Mouse (Mus musculus) neural tube, embryonic 14.5 days (tissue): ENCODE measurements around the gene Pus7. TPM values are rescaled to one million over a fixed set of nuclear protein-coding genes. Genes with fewer than 3 reads are reported as not detected.
A peak's percentile ranks its signal among the peaks of the same experiment; 100 is the strongest.

Experiments used
- ATAC-seq: fragments of 200-750 bp; cut with Nextera tagmentation; 2 replicates; pipeline ENCODE4 v1.8.0; 2017; ENCODE audit warnings: low read depth, mild to moderate bottlenecking, moderate TSS enrichment, moderate library complexity
- H3K27ac ChIP-seq: fragments of 300-500 bp; sonication (generic); 2 replicates; pipeline ENCODE4 v1.5.1; 2014; ENCODE audit warnings: low read depth, mild to moderate bottlenecking, control low read depth, low read length, moderate library complexity, mixed read lengths
- H3K27me3 ChIP-seq: fragments of 300-500 bp; sonication (generic); 2 replicates; pipeline ENCODE4 v1.6.1; 2014; ENCODE audit warnings: low read length; ENCODE audit not compliant: control insufficient read depth, insufficient read depth
- H3K36me3 ChIP-seq: fragments of 300-500 bp; sonication (generic); 2 replicates; pipeline ENCODE4 v1.6.1; 2014; ENCODE audit warnings: low read length, mixed read lengths; ENCODE audit not compliant: control insufficient read depth, insufficient read depth
- H3K4me1 ChIP-seq: fragments of 300-500 bp; sonication (generic); 2 replicates; pipeline ENCODE4 v1.6.1; 2014; ENCODE audit warnings: low read length; ENCODE audit not compliant: control insufficient read depth, insufficient read depth
- H3K4me2 ChIP-seq: fragments of 300-500 bp; sonication (generic); 2 replicates; pipeline ENCODE4 v1.6.1; 2014; ENCODE audit warnings: mild to moderate bottlenecking, low read depth, low read length, control low read depth
- H3K4me3 ChIP-seq: fragments of 300-500 bp; sonication (generic); 2 replicates; pipeline ENCODE4 v1.5.1; 2014; ENCODE audit warnings: low read depth, low read length, control low read depth, mixed read lengths
- H3K9ac ChIP-seq: fragments of 300-500 bp; sonication (generic); replicated peaks from 2 replicates; pipeline ENCODE4 v1.6.1; 2014; ENCODE audit warnings: low read depth, mild to moderate bottlenecking, control low read depth, low read length, mixed read lengths
- H3K9me3 ChIP-seq: fragments of 300-500 bp; sonication (generic); 2 replicates; pipeline ENCODE4 v1.6.1; 2016; ENCODE audit warnings: low read length; ENCODE audit not compliant: control insufficient read depth
- WGBS: fragments of 180-500 bp; shearing (Covaris S2); extraction: QIAGEN DNeasy Blood & Tissue Kit; methylation state at CpG from one replicate; pipeline ENCODE4 v1.1.7; 2014; 5-methylcytosine and 5-hydroxymethylcytosine counted together
- polyA plus RNA-seq: library from polyadenylated mRNA; unstranded; fragments of >200 nt; fragmentation: Nextera tagmentation; extraction: Ambion mirVana; gene quantifications from 2 replicates; pipeline ENCODE4 v1.2.1, GENCODE M21; 2014

Gene Pus7
- polyA plus RNA-seq, 1 experiment from 2014 or later: 19.1 TPM

DNA sequence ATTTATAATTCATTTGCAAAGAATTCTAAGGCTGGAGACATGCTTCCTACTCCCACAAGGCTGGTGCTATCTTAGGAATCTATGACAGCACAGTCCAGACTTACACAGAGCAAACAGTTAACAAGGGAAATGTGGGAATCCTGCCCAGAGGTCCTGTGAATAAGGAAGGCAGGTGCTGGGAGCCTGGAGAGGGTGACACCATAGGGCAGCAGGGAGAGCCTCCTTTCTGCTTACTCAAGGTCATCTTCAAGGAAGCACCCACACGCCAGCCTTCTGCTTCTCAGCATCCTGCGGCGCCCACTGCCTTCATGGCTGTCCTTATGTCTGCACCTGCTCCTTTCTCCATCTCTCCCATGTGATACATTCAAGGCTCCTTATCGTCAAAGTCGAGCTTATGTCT is 19.0 kb downstream of the Pus7 start:
- Histone ChIP-seq H3K36me3 (peaks cover 5% of the 10 kb centered on the region; the same call in 1 of the 2 replicates), H3K27ac (no peak overlapping the region), H3K9ac (no peak overlapping the region), H3K27me3 (no peaks in the 10 kb centered on the region), H3K9me3 (no peaks in the 10 kb centered on the region), H3K4me3 (no peak overlapping the region), H3K4me2 (no peak overlapping the region), H3K4me1 (no peaks in the 10 kb centered on the region)
- no peak for ATAC-seq
- 97% methylated on average over 5 of the region's 5 CpGs for WGBS

- no peak overlapping the region for H3K9ac ChIP-seq
- H3K27me3 ChIP-seq: no peaks in the 10 kb centered on the region
- peaks cover 5% of the 10 kb centered on the region; the same call in 1 of the 2 replicates for H3K36me3 ChIP-seq
- H3K9me3 ChIP-seq: no peaks in the 10 kb centered on the region
- ATAC-seq: no peak
- H3K27ac ChIP-seq: no peak overlapping the region
- no peaks in the 10 kb centered on the region for H3K4me1 ChIP-seq
- 95% methylated on average over 6 of the region's 6 CpGs for WGBS
- no peak overlapping the region for H3K4me2 ChIP-seq
- no peak overlapping the region for H3K4me3 ChIP-seq
These were observed 21.0 kb downstream of the Pus7 start for GRCm38 (mm10) chr5:23762531-23762930.

DNA sequence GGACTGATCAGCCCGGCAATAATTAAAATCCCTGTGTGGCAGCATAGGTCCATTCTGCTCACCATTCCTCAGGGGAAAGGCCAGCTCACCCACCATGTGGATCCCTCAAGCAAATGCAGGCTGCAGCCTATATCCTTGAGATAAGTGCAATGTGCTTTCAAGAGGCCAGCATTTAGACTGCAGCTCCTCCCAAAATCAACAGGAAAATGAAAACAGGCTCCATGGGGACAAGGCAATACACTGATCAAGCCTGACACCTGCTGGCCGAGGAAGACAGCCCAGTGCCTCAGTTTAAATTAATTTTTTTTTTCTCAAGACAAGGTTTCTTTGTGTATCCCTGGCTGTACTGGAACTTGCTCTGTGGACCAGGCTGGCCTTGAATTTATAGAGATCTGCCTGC is 24.9 kb downstream of the Pus7 start:
- no peaks in the 10 kb centered on the region for H3K9me3 ChIP-seq
- H3K27me3 ChIP-seq: no peaks in the 10 kb centered on the region
- H3K27ac ChIP-seq: no peak overlapping the region
- H3K4me3 ChIP-seq: no peak overlapping the region
- ATAC-seq: 0 out of 2 replicates have a peak, but pooled peaks have one; percentile 49
- H3K4me1 ChIP-seq: no peaks in the 10 kb centered on the region
- H3K36me3 ChIP-seq: peaks cover 5% of the 10 kb centered on the region; the same call in 1 of the 2 replicates
- no peak overlapping the region for H3K9ac ChIP-seq
- WGBS: 73% methylated on average over 2 of the region's 2 CpGs
- H3K4me2 ChIP-seq: no peak overlapping the region

- Histone ChIP-seq H3K4me2 (no peak overlapping the region), H3K4me1 (no peaks in the 10 kb centered on the region), H3K27ac (no peak overlapping the region), H3K27me3 (no peaks in the 10 kb centered on the region), H3K9me3 (no peaks in the 10 kb centered on the region), H3K36me3 (peaks cover 6% of the 10 kb centered on the region; the same call in 1 of the 2 replicates), H3K4me3 (no peak overlapping the region), H3K9ac (no peak overlapping the region)
- WGBS: 93% methylated on average over 4 of the region's 4 CpGs
- no peak for ATAC-seq
These were observed 27.1 kb downstream of the Pus7 start for GRCm38 (mm10) chr5:23756368-23756767.

GRCm38 (mm10) chr5:23755591-23755990 is 27.9 kb downstream of the Pus7 start:
- Histone ChIP-seq H3K36me3 (peaks cover 6% of the 10 kb centered on the region; the same call in 1 of the 2 replicates), H3K27me3 (no peaks in the 10 kb centered on the region), H3K4me2 (no peak overlapping the region), H3K4me1 (no peaks in the 10 kb centered on the region), H3K9me3 (no peaks in the 10 kb centered on the region), H3K9ac (no peak overlapping the region), H3K4me3 (no peak overlapping the region), H3K27ac (no peak overlapping the region)
- no peak for ATAC-seq
- WGBS: 99% methylated on average over 9 of the region's 9 CpGs

DNA sequence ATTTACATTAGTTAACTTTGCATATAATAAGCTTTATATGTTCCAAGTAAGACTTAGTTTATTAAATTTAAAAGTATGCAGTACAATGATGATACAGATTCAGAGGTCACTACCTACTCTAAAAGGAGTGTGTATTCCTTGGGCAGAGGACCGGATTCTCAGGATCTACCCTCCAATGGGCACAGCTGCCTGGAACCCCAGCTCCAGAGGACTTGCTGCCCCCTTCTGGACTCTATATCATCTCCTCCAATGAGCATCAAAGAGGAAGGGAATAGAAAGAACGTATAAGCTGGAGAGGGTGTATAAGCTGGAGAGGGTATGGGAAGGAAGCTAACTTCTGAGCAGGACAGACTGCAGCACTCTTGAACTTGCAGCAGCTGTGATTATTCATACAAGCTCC is 33.6 kb downstream of the Pus7 start:
- 65% methylated on average over 2 of the region's 2 CpGs for WGBS
- no peak overlapping the region for H3K9ac ChIP-seq
- H3K9me3 ChIP-seq: no peaks in the 10 kb centered on the region
- no peak overlapping the region for H3K4me3 ChIP-seq
- no peaks in the 10 kb centered on the region for H3K4me1 ChIP-seq
- no peak overlapping the region for H3K4me2 ChIP-seq
- H3K27me3 ChIP-seq: no peaks in the 10 kb centered on the region
- H3K36me3 ChIP-seq: peaks cover 9% of the 10 kb centered on the region; the same call in 1 of the 2 replicates
- no peak overlapping the region for H3K27ac ChIP-seq
- ATAC-seq: no peak

- H3K27ac ChIP-seq: no peak overlapping the region
- H3K4me2 ChIP-seq: no peak overlapping the region
- no peak overlapping the region for H3K9ac ChIP-seq
- peaks cover 15% of the 10 kb centered on the region; the same call in 1 of the 2 replicates for H3K36me3 ChIP-seq
- no peaks in the 10 kb centered on the region for H3K27me3 ChIP-seq
- H3K4me3 ChIP-seq: no peak overlapping the region
- ATAC-seq: no peak
- H3K4me1 ChIP-seq: no peaks in the 10 kb centered on the region
- whole genome bisulfite sequencing: 94% methylated on average over 12 of the region's 12 CpGs
- H3K9me3 ChIP-seq: no peaks in the 10 kb centered on the region
These were observed 40.2 kb downstream of the Pus7 start for GRCm38 (mm10) chr5:23743261-23743660.

GRCm38 (mm10) chr5:23737111-23737510 is 46.4 kb downstream of the Pus7 start:
- Histone ChIP-seq H3K4me2 (no peak overlapping the region), H3K36me3 (0 out of 2 replicates have a peak, but pooled peaks cover 5% of the 10 kb centered on the region), H3K9ac (no peak overlapping the region), H3K27me3 (no peaks in the 10 kb centered on the region), H3K27ac (no peak overlapping the region), H3K4me1 (no peaks in the 10 kb centered on the region), H3K9me3 (no peaks in the 10 kb centered on the region), H3K4me3 (no peak overlapping the region)
- WGBS: 80% methylated on average over 4 of the region's 4 CpGs
- ATAC-seq: no peak

DNA sequence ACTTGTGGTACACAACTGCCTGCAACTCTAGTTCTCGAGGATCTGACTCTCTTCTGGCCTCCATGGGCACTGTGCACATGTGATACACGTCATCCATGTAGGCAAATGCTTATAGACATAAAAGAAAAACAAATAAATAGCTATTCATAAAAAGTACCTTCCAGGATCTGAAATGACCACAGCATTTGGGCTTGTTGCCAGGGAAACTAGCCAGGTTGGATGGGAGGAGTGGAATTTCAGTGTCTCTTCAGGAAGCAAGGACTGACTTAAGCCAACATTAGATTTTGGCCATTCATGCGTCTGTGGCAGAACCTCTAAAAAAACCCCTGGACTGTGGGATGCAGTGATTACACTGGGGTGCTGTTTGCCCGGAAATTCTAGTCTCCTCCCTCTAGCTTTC is 47.1 kb downstream of the Pus7 start:
- H3K4me3 ChIP-seq: no peak overlapping the region
- no peaks in the 10 kb centered on the region for H3K4me1 ChIP-seq
- H3K9ac ChIP-seq: no peak overlapping the region
- WGBS: 80% methylated on average over 4 of the region's 4 CpGs
- ATAC-seq: no peak
- H3K9me3 ChIP-seq: no peaks in the 10 kb centered on the region
- no peaks in the 10 kb centered on the region for H3K36me3 ChIP-seq
- H3K27me3 ChIP-seq: no peaks in the 10 kb centered on the region
- H3K4me2 ChIP-seq: no peak overlapping the region
- no peak overlapping the region for H3K27ac ChIP-seq
